Mouse (Mus musculus) forebrain, embryonic 10.5 days (tissue): ENCODE results near the gene Cubn. TPM values are rescaled to one million over a fixed set of nuclear protein-coding genes. Genes with fewer than 3 reads are reported as not detected.

ENCODE experiments used
- DNase-seq: peaks from one replicate; pipeline ENCODE4 v3.0.0-alpha.2; 2017; ENCODE audit warnings: low spot score; ENCODE audit errors: extremely low spot score
- H3K27ac ChIP-seq: fragments of 300-500 bp; sonication (generic); 2 replicates; pipeline ENCODE4 v1.5.1; 2016; ENCODE audit warnings: mild to moderate bottlenecking
- H3K27me3 ChIP-seq: fragments of 300-500 bp; sonication (generic); 2 replicates; pipeline ENCODE4 v1.6.1; 2016; ENCODE audit warnings: mild to moderate bottlenecking; ENCODE audit not compliant: poor library complexity, severe bottlenecking
- H3K36me3 ChIP-seq: fragments of 300-500 bp; sonication (generic); replicated peaks from 2 replicates; pipeline ENCODE4 v1.6.1; 2016; ENCODE audit warnings: mild to moderate bottlenecking, moderate library complexity
- H3K4me1 ChIP-seq: fragments of 300-500 bp; sonication (generic); 2 replicates; pipeline ENCODE4 v1.6.1; 2016
- H3K4me3 ChIP-seq: fragments of 300-500 bp; sonication (generic); 2 replicates; pipeline ENCODE4 v1.5.1; 2016; ENCODE audit warnings: mild to moderate bottlenecking, moderate library complexity
- H3K9me3 ChIP-seq: fragments of 300-500 bp; sonication (generic); 2 replicates; pipeline ENCODE4 v1.6.1; 2016; ENCODE audit warnings: mild to moderate bottlenecking, moderate library complexity
- WGBS: fragments of 180-500 bp; shearing (Covaris S2); methylation state at CpG from one replicate; pipeline ENCODE4 v1.1.7; 2016; 5-methylcytosine and 5-hydroxymethylcytosine counted together
- polyA plus RNA-seq: library from polyadenylated mRNA; unstranded; fragments of >200 nt; fragmentation: Nextera tagmentation; extraction: Ambion mirVana; gene quantifications from 2 replicates; pipeline ENCODE4 v1.2.1, GENCODE M21; 2016

Gene Cubn
- polyA plus RNA-seq, 1 experiment from 2014 or later = 0.40 TPM

DNA sequence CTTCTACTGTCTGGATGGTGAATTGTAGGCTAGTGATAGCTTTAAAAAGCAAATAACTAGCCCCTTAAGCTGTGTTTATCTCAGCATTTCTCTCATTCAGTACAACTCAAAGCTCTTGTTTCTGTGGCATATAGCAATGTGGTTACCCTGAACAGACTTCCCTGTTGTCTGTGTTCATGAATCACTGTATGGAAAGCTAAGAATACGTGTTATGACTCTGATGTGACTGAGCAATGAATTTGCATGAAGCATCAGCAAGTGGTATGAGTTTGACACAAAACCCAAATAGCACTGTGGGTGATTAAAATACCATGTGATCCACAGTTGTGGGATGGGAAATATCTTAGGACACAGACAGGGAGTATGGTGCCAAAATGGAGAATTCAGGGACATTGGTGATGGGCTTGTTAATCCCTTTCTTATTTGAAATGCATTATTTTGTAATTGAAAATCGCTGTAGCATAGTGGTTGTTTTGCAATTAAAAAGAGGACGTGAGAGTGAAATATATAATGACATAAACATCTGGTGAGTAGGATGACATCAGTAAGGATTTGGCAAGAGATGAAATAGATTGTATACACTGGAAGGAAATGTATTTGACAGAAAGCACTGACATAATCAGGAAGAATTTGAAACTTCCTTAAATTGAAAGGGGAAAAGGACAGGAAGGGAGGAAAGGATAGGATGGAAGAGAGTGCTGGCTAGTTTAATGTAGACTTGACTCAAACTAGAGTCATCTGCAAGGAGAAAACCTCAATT, 74.7 kb downstream of the Cubn start:
- Histone ChIP-seq H3K27me3 (no peaks in the 10 kb centered on the region), H3K9me3 (no peaks in the 10 kb centered on the region), H3K4me3 (no peak overlapping the region), H3K4me1 (peaks cover 27% of the 10 kb centered on the region), H3K36me3 (no peaks in the 10 kb centered on the region), H3K27ac (no peak overlapping the region)
- WGBS = 88% methylated on average over 3 of the region's 3 CpGs
- no peak for DNase-seq

DNA sequence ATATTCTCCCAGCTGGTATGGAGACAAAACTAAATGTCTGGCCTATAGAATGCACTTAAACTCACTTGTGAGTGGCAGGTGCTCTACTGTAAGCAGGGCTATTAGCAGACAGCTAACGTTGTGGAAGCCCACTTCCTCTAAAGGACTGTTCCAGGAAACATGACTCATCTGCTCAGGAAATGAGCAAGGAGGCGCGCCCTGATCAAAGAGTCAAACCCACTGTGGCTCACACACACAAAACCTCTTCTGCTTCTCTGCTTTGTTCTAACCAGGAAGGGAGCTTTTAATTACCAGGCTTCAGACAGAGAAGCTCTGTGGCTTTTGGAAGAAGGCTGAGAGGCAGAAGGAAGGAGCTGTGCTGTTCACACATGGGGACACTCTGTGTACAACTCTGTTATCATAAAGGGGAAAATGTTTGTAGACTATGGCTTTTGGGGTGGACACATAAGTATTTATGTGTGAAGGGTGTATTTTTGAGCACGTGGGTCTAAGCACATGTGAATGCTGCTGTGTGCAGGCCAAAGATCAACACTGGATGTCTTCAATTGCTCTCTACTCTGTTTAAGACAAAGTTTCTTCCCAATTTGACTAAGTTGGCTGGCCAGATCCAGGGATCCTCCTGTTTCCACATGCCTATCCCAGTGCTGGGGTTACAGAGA, 78.0 kb downstream of the Cubn start:
- H3K4me1 ChIP-seq = peaks cover 27% of the 10 kb centered on the region
- no peaks in the 10 kb centered on the region for H3K27me3 ChIP-seq
- no peaks in the 10 kb centered on the region for H3K9me3 ChIP-seq
- 67% methylated on average over 4 of the region's 4 CpGs for WGBS
- DNase-seq = peak; percentile 34
- no peaks in the 10 kb centered on the region for H3K36me3 ChIP-seq
- H3K27ac ChIP-seq = peak overlapping the region; percentile 75
- no peak overlapping the region for H3K4me3 ChIP-seq

DNA sequence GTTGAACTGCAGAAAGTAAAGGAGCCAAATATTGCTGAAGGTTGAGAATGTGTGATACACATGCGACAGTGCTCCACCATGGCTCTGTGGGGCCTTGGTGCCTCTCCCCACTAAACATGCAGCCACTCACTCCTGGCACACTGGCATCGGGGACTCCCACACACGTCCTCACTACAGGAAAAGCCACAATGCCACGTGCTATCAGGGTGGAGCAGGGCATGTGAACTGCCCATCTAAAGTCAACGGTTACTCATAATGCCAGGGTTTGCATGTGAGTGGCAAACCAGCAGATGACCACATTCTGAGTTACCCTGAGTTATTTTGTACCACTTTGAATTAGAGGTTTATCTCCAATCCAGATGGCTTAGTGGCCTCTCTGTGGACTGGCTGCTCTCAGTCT, 81.0 kb downstream of the Cubn start:
- Histone ChIP-seq H3K4me3 (no peak overlapping the region), H3K9me3 (no peaks in the 10 kb centered on the region), H3K27me3 (no peaks in the 10 kb centered on the region), H3K27ac (no peak overlapping the region), H3K4me1 (peaks cover 41% of the 10 kb centered on the region), H3K36me3 (no peaks in the 10 kb centered on the region)
- DNase-seq = no peak
- 86% methylated on average over 5 of the region's 5 CpGs for WGBS

DNA sequence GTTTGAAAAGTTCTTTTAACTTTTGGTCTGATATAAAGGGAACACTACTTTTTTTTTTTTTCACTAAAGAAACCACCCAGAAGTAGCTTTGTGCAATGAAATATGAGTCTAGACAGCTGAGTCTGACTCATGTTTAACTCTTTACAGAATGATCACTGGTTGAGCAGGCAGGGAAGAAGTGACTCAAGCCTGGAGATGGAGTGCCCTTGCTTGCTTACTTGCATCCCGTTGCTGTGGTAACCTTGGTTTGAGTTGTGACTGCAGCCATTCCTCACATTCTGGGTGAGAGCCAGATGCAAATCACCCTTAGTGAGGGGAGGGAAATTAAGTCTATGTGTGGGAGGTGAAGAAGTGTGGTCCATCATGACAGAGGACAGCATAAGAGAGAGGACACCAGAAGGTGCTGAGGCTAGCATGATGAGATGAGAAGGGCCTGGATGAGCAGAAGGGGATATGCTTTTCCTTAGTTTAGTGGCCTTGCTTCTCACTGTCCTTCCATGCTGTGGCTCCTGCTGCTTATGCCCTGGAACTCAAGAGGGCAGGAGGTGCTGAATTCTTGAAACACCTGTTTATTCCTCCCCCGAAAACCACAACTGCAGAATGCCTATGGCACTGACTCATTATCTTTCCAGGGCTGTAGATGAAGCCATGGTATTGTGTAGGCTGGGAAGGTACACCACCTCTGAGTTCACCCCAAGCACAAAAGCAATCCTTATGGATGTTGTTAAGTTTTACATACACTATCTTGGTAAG, 81.7 kb downstream of the Cubn start:
- H3K4me3 ChIP-seq = no peak overlapping the region
- no peaks in the 10 kb centered on the region for H3K36me3 ChIP-seq
- 86% methylated on average over 2 of the region's 2 CpGs for WGBS
- no peak overlapping the region; the same call in 1 of the 2 replicates for H3K27ac ChIP-seq
- H3K27me3 ChIP-seq = no peaks in the 10 kb centered on the region
- H3K9me3 ChIP-seq = no peaks in the 10 kb centered on the region
- peaks cover 34% of the 10 kb centered on the region for H3K4me1 ChIP-seq
- no peak for DNase-seq

DNA sequence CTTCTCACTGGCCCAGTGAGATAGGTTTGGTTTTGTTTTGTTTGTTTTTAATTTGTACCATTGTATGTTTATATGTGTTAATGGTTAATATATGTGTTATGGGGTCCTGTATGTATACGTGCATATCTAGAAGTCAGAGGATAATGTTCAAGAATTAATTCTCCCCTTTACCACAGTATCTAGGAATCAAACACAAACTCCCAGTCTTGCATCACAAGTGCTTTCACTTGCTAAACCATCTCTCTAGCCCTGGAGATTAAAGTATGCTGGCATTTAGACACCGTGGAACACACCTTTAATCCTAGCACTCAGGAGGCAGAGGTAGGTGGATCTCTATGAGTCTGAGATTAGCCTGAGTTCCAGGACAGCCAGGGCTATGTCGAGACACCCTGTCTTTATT, 83.3 kb downstream of the Cubn start:
- H3K27ac ChIP-seq = no peak overlapping the region
- peaks cover 19% of the 10 kb centered on the region for H3K4me1 ChIP-seq
- H3K4me3 ChIP-seq = no peak overlapping the region
- DNase-seq = no peak
- H3K27me3 ChIP-seq = no peaks in the 10 kb centered on the region
- no peaks in the 10 kb centered on the region for H3K36me3 ChIP-seq
- H3K9me3 ChIP-seq = no peaks in the 10 kb centered on the region
- WGBS = 82% methylated on average over 3 of the region's 3 CpGs

DNA sequence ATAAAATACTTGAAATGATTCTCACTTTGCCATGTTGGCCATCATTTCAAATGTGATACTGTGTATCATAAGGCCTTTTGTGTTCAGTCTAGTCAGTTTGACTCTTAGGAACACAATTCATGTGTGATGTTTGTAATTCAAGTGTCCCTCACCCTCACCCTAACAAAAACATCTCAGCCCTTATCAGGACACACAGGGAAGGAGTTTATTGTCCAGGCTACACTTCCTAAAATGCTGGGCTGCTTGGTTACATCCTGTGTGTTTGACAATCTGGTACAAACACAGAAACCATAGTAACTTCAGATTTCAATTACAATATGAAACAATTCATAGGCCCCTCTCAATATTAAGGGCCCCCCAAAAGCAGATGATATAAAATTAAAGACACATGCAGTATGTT, 83.9 kb downstream of the Cubn start:
- Histone ChIP-seq H3K27me3 (no peaks in the 10 kb centered on the region), H3K36me3 (no peaks in the 10 kb centered on the region), H3K27ac (peak overlapping the region; percentile 48), H3K4me1 (peaks cover 17% of the 10 kb centered on the region), H3K4me3 (no peak overlapping the region), H3K9me3 (no peaks in the 10 kb centered on the region)
- DNase-seq = no peak

DNA sequence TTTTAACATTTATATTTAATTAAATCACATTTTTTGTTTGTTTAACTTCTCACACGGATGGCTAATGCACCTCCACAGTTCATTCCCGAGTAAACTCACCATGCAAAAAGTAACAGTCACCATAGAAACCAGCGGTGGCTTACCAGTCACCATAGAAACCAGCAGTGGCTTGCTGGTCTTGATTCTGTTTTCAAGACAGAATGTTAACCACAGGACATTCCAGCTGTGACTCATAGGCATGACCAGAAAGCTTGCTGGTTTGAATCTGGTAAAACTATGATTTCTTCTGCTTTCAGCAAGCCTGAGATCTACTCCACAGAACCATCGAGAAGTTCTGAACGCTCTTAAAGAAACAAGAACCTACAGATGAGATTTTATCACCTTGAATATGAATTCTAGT, 84.3 kb downstream of the Cubn start:
- Histone ChIP-seq H3K9me3 (no peaks in the 10 kb centered on the region), H3K27ac (peak overlapping the region; percentile 48), H3K4me3 (no peak overlapping the region), H3K4me1 (peaks cover 17% of the 10 kb centered on the region), H3K27me3 (no peaks in the 10 kb centered on the region), H3K36me3 (no peaks in the 10 kb centered on the region)
- peak; percentile 50 for DNase-seq
- 42% methylated on average over 5 of the region's 5 CpGs for WGBS

DNA sequence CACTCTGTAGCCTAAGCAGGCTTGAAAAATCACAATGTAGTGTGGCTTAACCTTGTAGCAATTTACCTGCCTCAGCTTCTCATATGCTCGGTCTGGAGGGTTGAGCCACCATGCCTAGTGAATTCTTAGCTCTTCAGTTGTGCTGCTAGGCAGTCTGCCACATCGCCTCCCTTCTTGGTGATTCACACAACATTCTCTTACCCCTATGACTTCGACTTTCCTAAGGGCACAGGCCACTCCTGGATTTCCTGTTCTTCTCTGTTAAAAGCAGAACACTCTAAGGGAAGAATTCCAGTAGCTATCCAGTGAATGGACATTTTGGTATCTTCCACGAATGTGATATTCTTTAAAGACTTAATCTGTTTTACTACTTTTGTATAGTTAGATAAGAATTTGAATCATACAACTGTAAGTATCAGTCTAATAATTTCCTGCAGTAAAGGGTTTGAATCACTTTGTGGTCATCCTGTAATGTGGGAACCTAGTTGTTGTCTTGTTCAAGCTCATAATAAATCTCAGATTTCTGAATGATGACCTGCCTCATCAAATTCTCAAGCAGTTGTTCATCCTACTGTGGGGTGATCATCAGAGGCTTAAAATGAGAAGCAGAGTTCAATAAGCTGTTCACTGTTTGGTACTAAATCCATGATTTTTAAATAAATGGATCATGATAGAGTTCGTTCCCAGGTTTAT, 86.5 kb downstream of the Cubn start:
- 86% methylated on average over 5 of the region's 5 CpGs for WGBS
- Histone ChIP-seq H3K4me1 (peaks cover 22% of the 10 kb centered on the region), H3K27ac (no peak overlapping the region), H3K9me3 (no peaks in the 10 kb centered on the region), H3K4me3 (no peak overlapping the region), H3K36me3 (no peaks in the 10 kb centered on the region), H3K27me3 (no peaks in the 10 kb centered on the region)
- DNase-seq = no peak

DNA sequence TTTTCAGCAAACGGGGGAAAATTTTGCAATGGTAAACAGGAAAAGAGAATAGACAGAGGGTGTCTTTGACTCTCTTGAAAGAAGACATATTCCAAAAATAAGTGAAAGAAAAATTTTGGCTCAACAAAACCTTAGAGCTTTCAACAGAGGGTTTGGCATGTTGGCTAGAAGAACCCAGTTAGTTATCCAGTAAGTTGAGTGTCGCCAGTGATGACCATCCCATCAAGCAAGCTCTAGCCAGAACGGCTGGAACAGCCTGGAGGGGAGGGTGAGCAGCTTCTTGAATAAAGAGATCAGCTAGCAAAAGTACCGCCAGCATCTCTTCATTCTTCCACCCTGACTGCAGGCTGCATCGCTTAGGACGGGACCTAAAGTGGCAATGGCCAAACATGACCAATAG, 90.8 kb downstream of the Cubn start:
- Histone ChIP-seq H3K4me3 (no peak overlapping the region), H3K27me3 (no peaks in the 10 kb centered on the region), H3K4me1 (peaks cover 40% of the 10 kb centered on the region), H3K27ac (0 out of 2 replicates have a peak overlapping the region, but pooled peaks have one; percentile 31), H3K36me3 (no peaks in the 10 kb centered on the region), H3K9me3 (no peaks in the 10 kb centered on the region)
- DNase-seq = no peak
- 86% methylated on average over 6 of the region's 6 CpGs for WGBS

DNA sequence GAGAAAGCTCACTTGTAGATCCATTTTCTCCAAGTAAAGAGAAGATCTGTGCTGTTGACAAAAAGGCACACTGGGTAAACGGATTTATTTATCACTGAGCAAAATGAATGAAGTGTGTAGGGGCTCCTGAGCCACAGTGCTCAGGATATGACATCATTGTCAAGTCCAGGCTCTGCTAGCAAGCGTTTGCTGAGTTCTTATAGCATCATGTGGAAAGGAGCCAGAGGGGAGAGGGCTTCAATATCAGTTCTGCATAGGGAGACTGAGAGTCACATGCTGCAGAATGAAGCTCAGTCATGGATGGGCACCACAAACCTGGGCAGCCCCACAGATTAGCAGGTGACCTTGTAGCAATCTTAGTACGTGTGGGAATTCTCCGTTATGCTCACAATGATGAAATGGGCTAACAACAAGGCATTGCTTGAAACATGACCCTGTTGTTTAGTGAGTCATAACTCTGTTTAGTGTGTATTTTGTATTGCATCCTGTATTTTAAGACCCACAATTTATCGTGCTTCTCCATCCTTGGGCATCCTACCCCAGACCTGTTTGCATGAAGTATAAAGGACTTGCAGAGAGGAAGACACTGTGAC, 92.0 kb downstream of the Cubn start:
- Histone ChIP-seq H3K4me3 (no peak overlapping the region; the same call in 1 of the 2 replicates), H3K27me3 (no peaks in the 10 kb centered on the region), H3K27ac (peak overlapping the region; percentile 81), H3K9me3 (no peaks in the 10 kb centered on the region), H3K4me1 (peaks cover 51% of the 10 kb centered on the region), H3K36me3 (no peaks in the 10 kb centered on the region)
- no peak for DNase-seq
- WGBS = 68% methylated on average over 5 of the region's 5 CpGs

DNA sequence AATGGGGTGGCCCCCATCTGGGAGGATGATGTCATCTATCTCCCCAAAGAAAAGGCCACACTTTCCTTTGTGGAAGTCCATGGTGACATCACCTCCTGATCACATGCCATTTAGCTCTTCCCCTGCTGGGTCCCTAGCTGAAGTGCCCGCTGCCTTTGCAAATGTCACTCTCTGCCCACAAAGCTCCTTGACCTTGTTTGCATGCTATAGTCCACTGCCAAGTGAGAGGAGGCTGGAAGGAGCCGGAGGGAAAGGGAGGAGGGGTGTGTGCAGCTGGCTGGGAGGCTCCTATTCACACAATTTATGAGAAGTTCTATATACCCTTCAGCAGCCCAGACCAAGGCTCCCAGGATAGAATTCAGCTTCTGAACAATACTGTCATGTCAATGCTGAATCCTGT, 92.7 kb downstream of the Cubn start:
- 13% methylated on average over 2 of the region's 2 CpGs for WGBS
- Histone ChIP-seq H3K4me1 (peaks cover 58% of the 10 kb centered on the region), H3K36me3 (no peaks in the 10 kb centered on the region), H3K27me3 (no peaks in the 10 kb centered on the region), H3K4me3 (no peak overlapping the region), H3K9me3 (no peaks in the 10 kb centered on the region), H3K27ac (peak overlapping the region; percentile 81)
- peak; percentile 80 for DNase-seq

DNA sequence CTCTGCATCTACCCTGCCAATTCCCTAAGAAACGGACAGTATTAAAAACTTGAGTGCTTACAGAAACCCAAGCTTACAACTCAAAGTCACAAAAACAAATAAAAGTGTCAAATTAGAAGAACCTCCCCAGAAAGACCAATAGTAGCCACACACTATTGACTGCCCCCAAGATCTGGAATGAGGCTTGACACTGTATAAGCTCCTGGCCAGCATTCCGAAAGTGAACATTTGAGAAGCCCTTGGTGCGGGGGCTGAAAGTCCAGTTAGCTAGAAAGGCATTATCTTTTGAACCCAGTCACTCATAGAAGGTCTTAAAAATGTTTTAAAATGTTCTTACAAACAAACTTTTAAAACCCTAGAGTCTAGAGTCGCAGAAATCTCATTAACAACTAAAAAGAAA, 93.1 kb downstream of the Cubn start:
- H3K27me3 ChIP-seq = no peaks in the 10 kb centered on the region
- no peaks in the 10 kb centered on the region for H3K9me3 ChIP-seq
- peaks cover 58% of the 10 kb centered on the region for H3K4me1 ChIP-seq

More for the DNA sequence above, 93.1 kb downstream of the Cubn start:
- no peak for DNase-seq
- Histone ChIP-seq H3K4me3 (no peak overlapping the region), H3K36me3 (no peaks in the 10 kb centered on the region), H3K27ac (peak overlapping the region; percentile 81)
- 46% methylated on average over 4 of the region's 4 CpGs for WGBS
